ENCODE assay signal across 8 mouse cellular contexts in genomic region chr1:40887673-40888072, GRCm38 (mm10).
DNase-seq lines count a peak whose midpoint lies in the region; ATAC-seq and TF ChIP-seq lines count a peak whose summit lies in the region.

No protein-coding gene starts in this region.

- intact Hi-C loops in left cerebral cortex, adult 2 months (cut with DNase I) = loop anchor here (5.0 to 10.0 kb wide), 2 partner anchors 1367 to 1900 kb away; no protein-coding TSS in a partner anchor

- no peaks in the 10 kb centered on the region for H3K36me3 ChIP-seq in forebrain, embryonic 12.5 days (replicated peaks)
- no peaks in the 10 kb centered on the region for H3K36me3 ChIP-seq in hindbrain, embryonic 14.5 days (replicated peaks; ENCODE audit: control insufficient read depth, insufficient read depth)
- H3K36me3 ChIP-seq in midbrain, postnatal 0 days (ENCODE audit: insufficient read depth, low read length) = no peaks in the 10 kb centered on the region

- no peak overlapping the region for H3K4me3 ChIP-seq in forebrain, embryonic 12.5 days (replicated peaks)
- no peak overlapping the region for H3K4me3 ChIP-seq in hindbrain, embryonic 14.5 days (replicated peaks; ENCODE audit: low read length)
- H3K4me3 ChIP-seq in left cerebral cortex, adult 2 months = no peak overlapping the region
- H3K4me3 ChIP-seq in midbrain, postnatal 0 days (ENCODE audit: low read depth, low read length) = no peak overlapping the region

- peak; percentile 44; the same call in 1 of the 2 replicates for ATAC-seq in forebrain, embryonic 12.5 days (ENCODE audit: low FRiP score)
- peak; percentile 55; the same call in 1 of the 2 replicates for ATAC-seq in hindbrain, embryonic 14.5 days (ENCODE audit: low FRiP score)
- ATAC-seq in midbrain, postnatal 0 days (ENCODE audit: low FRiP score) = peak; percentile 61
- no peak for ATAC-seq in inflammation-experienced regulatory T-cells, adult 6 months

- no peak overlapping the region for H3K27ac ChIP-seq in forebrain, embryonic 12.5 days
- H3K27ac ChIP-seq in hindbrain, embryonic 14.5 days = no peak overlapping the region
- H3K27ac ChIP-seq in left cerebral cortex, adult 2 months = no peak overlapping the region
- H3K27ac ChIP-seq in midbrain, postnatal 0 days (ENCODE audit: low read depth, low read length) = no peak overlapping the region

- H3K4me2 ChIP-seq in forebrain, embryonic 12.5 days = no peak overlapping the region
- no peak overlapping the region for H3K4me2 ChIP-seq in hindbrain, embryonic 14.5 days (replicated peaks)
- no peak overlapping the region for H3K4me2 ChIP-seq in midbrain, postnatal 0 days (ENCODE audit: low read depth, low read length, poor library complexity, severe bottlenecking)

- peak; percentile 75 for TF ChIP-seq CTCF in left cerebral cortex, adult 2 months (IDR thresholded peaks at IDR 0.05)
- peak; percentile 89 for TF ChIP-seq CTCF in midbrain, postnatal 0 days (IDR thresholded peaks at IDR 0.05)

- H3K4me1 ChIP-seq in forebrain, embryonic 12.5 days = peaks cover 5% of the 10 kb centered on the region
- H3K4me1 ChIP-seq in hindbrain, embryonic 14.5 days (replicated peaks; ENCODE audit: control insufficient read depth, insufficient read depth, low read length) = no peaks in the 10 kb centered on the region
- peaks cover 6% of the 10 kb centered on the region; the same call in 1 of the 2 replicates for H3K4me1 ChIP-seq in midbrain, postnatal 0 days (ENCODE audit: insufficient read depth, low read length)

- WGBS in forebrain, embryonic 12.5 days = 32% methylated on average over 12 of the region's 12 CpGs
- WGBS in hindbrain, embryonic 14.5 days = 34% methylated on average over 12 of the region's 12 CpGs
- 31% methylated on average over 12 of the region's 12 CpGs for WGBS in midbrain, postnatal 0 days

- no peaks in the 10 kb centered on the region for H3K9me3 ChIP-seq in forebrain, embryonic 12.5 days
- no peaks in the 10 kb centered on the region for H3K9me3 ChIP-seq in hindbrain, embryonic 14.5 days (ENCODE audit: control insufficient read depth, low read length)
- no peaks in the 10 kb centered on the region for H3K9me3 ChIP-seq in midbrain, postnatal 0 days (ENCODE audit: low read length)

- H3K27me3 ChIP-seq in forebrain, embryonic 12.5 days = 0 out of 2 replicates have a peak, but pooled peaks cover 2% of the 10 kb centered on the region
- H3K27me3 ChIP-seq in hindbrain, embryonic 14.5 days (ENCODE audit: control insufficient read depth, insufficient read depth, low read length) = no peaks in the 10 kb centered on the region
- no peaks in the 10 kb centered on the region for H3K27me3 ChIP-seq in midbrain, postnatal 0 days (ENCODE audit: insufficient read depth, low read length)

- peak; percentile 45 for DNase-seq in gastrocnemius, adult 18-20 months (ENCODE audit: low spot score)
- no peak for DNase-seq in gastrocnemius, postnatal 25 days
- DNase-seq in brain, adult 2 months (ENCODE audit: low read depth, low spot score) = peak; percentile 83
- DNase-seq in hindbrain, embryonic 14.5 days (ENCODE audit: low spot score) = peak; percentile 85
- peak; percentile 75 to 79 for DNase-seq in left cerebral cortex, adult 2 months (ENCODE audit: extremely low spot score in 1 of 2, low spot score in 2 of 2)
- DNase-seq in midbrain, postnatal 0 days (ENCODE audit: low spot score) = peak; percentile 89

- H3K9ac ChIP-seq in forebrain, embryonic 12.5 days = no peak overlapping the region
- no peak overlapping the region for H3K9ac ChIP-seq in hindbrain, embryonic 14.5 days
- no peak overlapping the region for H3K9ac ChIP-seq in midbrain, postnatal 0 days (replicated peaks; ENCODE audit: low read length, poor library complexity, severe bottlenecking)
